Mouse (Mus musculus) embryonic fibroblast, embryonic 13.5 days (primary cell): ENCODE data around the gene Ilk.

Experiments
- CTCF ChIP-seq: IDR thresholded peaks from 2 replicates; pipeline ENCODE4 v1.5.1; 2011; ENCODE audit warnings: mild to moderate bottlenecking, control low read depth, low read length, moderate library complexity, borderline replicate concordance; ENCODE audit not compliant: insufficient read depth
- POLR2A ChIP-seq: IDR thresholded peaks from 2 replicates; pipeline ENCODE4 v1.6.1; 2011; ENCODE audit warnings: low read depth, mild to moderate bottlenecking, control low read depth, low read length, moderate library complexity

GRCm38 (mm10) chr7:105753281-105753680, 16.9 kb downstream of the Ilk start:
- TF ChIP-seq CTCF (no peak), POLR2A (no peak)
